Mouse (Mus musculus) lung, adult 2 months (tissue): ENCODE data around the gene Usp46. TPM values are rescaled to one million over a fixed set of nuclear protein-coding genes. Genes with fewer than 3 reads are reported as not detected.
A peak's percentile ranks its signal among the peaks of the same experiment; 100 is the strongest.

ENCODE experiments used
- DNase-seq: peaks from one replicate; pipeline ENCODE4 v3.0.0; 2022
- H3K4me1 ChIP-seq: fragments of 200-500 bp; 2 replicates; pipeline ENCODE4 v1.6.1; 2011; ENCODE audit warnings: low read length; ENCODE audit not compliant: control insufficient read depth, insufficient read depth
- H3K4me3 ChIP-seq: fragments of 200-500 bp; replicated peaks from 2 replicates; pipeline ENCODE3; 2011; ENCODE audit warnings: low read depth, mild to moderate bottlenecking, control low read depth, low read length; ENCODE audit errors: extremely low read depth
- CTCF ChIP-seq: fragments of 200-500 bp; IDR thresholded peaks from 2 replicates; pipeline ENCODE4 v1.5.1; 2011; ENCODE audit warnings: mild to moderate bottlenecking, low read length, control low read depth; ENCODE audit not compliant: insufficient read depth
- POLR2A ChIP-seq: fragments of 200-500 bp; IDR thresholded peaks from 2 replicates; pipeline ENCODE4 v1.6.1; 2011; ENCODE audit warnings: low read depth, mild to moderate bottlenecking, control low read depth, low read length, borderline replicate concordance; ENCODE audit errors: extremely low read depth
- WGBS: fragments of 180-500 bp; shearing (Covaris S2); methylation state at CpG from one replicate; pipeline ENCODE4 v1.1.7; 2018; 5-methylcytosine and 5-hydroxymethylcytosine counted together
- polyA plus RNA-seq: library from polyadenylated mRNA; depleted of rRNA; stranded (reverse); fragments of >200 nt; gene quantifications from 2 replicates; pipeline ENCODE4 v1.2.3, GENCODE M21; 2012; rRNA removed

Usp46 gene
- polyA plus RNA-seq, result 7.4 and 14.9 TPM in 2 replicates

DNA sequence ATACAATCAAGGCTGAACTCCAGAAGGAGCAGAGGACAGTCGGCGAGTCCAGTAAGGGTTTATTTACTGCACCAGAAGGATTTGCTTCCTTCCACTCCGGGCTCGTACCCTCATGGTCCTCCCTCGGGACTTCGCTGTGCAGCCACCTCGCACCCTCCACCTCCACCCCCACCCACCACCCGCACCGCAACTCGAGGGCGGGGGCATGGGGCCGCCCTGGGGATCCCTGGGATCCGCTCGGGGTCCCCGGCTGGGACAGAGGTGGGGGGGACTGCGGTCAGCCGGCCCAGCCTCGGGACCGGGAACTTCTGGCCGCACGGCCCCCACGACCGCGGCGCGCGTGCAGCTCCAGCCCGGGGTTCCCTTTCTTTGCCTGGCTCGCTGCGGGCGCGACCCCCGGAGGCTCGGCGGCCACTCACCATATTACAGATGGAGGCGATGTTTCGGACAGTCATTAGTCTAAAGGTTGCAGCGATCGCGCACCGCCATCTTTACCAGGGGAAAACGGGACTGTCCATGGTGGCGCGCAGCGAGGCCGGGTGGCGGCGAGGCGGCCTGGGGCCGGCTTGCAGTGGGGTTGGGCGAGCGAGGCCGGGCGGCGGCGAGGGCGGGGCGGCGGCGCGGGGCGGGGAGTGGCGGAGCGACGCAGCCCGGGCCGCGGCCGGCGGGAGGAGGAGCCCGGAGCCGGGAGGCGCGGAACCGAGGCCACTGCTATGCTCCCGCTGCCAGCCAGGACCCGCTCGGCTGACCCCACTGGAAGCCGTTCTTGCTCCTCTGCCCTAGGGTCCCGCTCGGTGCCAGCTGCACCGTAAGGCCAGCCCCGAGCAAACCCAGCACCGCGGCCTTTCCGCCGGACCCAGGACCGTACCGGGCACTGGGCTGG lies at the start of gene Usp46:
TSS of gene Usp46 (minus strand) at position 601 of the 883 bp plus-strand sequence.
- Histone ChIP-seq H3K4me3 (peak within 1 kb of the TSS; percentile 70), H3K4me1 (peaks cover 18% of the 10 kb centered on the region)
- WGBS, result under 1% methylated on average over 88 of the region's 89 CpGs
- DNase-seq, result peak; percentile 88
- TF ChIP-seq CTCF (no peak), POLR2A (peak; percentile 87)

DNA sequence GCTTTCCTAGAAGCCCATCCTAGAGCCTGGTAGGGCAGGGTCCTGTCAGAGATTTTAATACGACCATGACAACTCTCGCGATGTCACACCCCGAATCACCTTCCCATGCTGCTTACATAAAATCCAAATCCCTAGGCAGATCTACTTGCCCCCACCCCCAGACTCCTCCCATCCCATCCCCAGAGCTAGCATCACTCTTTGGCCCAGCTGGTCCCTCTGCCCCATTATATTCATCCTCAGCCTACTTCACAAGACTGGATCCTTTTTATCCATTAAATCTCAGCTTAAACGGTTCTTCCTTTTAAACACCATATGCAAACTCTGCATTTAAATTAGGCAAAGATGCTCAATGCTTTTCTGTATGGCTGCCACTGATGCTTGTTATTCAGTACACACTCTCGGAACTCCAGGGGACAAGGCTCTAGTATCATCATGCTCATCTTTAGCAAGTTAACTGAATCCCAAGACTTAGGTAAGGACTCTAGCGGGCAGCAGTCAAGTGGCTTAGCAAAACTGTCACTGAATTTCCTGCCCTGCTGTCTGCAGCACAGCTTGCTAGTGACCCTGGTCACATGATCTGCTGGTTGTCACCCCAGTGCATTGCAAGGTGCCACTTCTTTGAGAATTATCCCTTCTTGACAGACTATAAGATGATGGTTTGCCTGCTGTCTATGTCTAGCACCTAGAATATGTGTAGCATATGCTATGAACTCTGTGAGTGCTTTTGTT lies 45.9 kb upstream of the Usp46 start:
- WGBS, result 88% methylated on average over 7 of the region's 7 CpGs
- TF ChIP-seq CTCF, result no peak
- TF ChIP-seq POLR2A, result no peak

DNA sequence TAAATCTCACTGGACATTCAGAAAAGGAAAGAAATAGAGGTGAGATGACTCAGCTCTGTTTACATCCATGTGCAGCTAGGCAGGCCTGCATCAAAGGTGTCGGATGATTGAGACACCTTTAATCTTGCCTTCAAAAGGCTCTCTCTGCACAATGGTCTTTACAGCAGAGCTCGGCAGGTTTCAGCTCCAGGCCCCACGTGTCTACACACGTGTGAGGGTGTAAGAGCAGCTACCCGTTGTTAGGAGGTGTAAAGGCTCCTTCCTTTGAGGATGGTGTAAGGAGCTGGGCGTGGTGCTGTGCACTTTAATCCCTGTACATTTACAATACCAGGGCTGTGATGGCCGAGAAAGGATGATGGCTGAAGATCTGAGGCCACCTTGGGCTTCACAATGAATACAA lies 37.2 kb upstream of the Usp46 start:
- H3K4me1 ChIP-seq, result no peaks in the 10 kb centered on the region
- TF ChIP-seq POLR2A, result no peak
- TF ChIP-seq CTCF, result no peak
- 58% methylated on average over 7 of the region's 7 CpGs for WGBS
- DNase-seq, result no peak
- no peak overlapping the region for H3K4me3 ChIP-seq

More for the DNA sequence above, 45.9 kb upstream of the Usp46 start:
- no peak for DNase-seq
- H3K4me1 ChIP-seq, result no peaks in the 10 kb centered on the region
- H3K4me3 ChIP-seq, result no peak overlapping the region

DNA sequence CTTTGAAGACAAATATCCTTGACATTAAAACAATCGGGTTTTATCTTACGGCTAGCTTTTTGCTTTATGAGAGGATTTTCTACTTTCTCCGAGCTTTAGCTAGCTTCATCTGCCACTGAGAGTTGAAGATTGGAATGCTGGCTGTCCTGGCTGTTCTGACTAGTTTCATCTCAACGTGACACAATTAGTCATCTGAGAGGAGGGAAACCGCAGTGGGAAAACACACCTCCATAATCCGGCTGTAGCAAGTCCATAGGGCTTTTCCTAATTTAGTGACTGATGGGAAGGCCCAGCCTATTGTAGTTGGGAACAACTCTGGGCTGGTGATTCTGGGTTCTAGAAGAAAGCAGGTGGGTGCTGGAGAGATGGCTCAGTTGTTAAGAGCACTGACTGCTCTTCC lies 33.5 kb upstream of the Usp46 start:
- DNase-seq, result no peak
- whole genome bisulfite sequencing, result 74% methylated on average over 6 of the region's 6 CpGs
- no peaks in the 10 kb centered on the region; the same call in 1 of the 2 replicates for H3K4me1 ChIP-seq
- TF ChIP-seq CTCF, result no peak
- no peak for TF ChIP-seq POLR2A
- H3K4me3 ChIP-seq, result no peak overlapping the region

DNA sequence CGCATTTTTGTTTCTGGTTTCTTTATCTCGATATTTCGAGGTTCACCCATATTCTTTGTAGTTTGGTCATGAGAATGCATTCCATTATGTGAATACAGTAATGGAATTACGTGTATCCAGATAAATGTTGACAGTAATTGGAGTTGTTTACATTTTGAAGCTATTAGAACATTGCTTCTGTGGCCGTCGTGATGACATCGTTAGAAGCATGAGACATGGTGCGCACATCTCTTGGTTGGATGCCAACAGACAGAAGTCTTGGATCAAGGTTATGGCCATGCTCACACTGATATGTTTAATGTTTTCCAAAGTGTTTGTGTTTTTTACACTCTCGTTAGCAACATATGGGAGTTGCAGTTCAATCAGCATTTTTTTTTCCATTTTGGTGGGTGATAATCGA lies 30.8 kb upstream of the Usp46 start:
- TF ChIP-seq CTCF, result no peak
- TF ChIP-seq POLR2A, result no peak
- WGBS, result 54% methylated on average over 10 of the region's 10 CpGs
- Histone ChIP-seq H3K4me3 (no peak overlapping the region), H3K4me1 (no peaks in the 10 kb centered on the region; the same call in 1 of the 2 replicates)
- DNase-seq, result no peak

DNA sequence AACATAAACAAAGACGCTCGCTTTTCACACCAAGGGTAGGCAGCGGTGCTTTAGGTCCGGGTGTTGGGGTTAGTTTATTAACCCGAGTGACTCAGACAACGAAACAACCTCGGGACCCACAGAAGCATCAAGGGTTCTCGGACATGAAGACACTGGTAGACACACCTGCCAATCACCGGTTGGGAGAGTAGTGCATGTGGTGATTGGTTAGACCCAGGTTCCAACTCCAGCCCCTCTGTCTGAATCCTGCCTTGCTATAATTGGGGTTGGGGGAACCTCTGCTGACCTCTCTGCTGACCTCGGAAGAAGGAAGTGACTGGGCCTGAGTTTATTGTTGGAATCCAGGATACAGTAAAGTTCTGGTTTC lies 29.6 kb upstream of the Usp46 start:
- Histone ChIP-seq H3K4me1 (no peaks in the 10 kb centered on the region; the same call in none of the 2 replicates), H3K4me3 (no peak overlapping the region)
- DNase-seq, result peak; percentile 32
- TF ChIP-seq CTCF, result no peak
- TF ChIP-seq POLR2A, result no peak
- WGBS, result 55% methylated on average over 10 of the region's 10 CpGs

DNA sequence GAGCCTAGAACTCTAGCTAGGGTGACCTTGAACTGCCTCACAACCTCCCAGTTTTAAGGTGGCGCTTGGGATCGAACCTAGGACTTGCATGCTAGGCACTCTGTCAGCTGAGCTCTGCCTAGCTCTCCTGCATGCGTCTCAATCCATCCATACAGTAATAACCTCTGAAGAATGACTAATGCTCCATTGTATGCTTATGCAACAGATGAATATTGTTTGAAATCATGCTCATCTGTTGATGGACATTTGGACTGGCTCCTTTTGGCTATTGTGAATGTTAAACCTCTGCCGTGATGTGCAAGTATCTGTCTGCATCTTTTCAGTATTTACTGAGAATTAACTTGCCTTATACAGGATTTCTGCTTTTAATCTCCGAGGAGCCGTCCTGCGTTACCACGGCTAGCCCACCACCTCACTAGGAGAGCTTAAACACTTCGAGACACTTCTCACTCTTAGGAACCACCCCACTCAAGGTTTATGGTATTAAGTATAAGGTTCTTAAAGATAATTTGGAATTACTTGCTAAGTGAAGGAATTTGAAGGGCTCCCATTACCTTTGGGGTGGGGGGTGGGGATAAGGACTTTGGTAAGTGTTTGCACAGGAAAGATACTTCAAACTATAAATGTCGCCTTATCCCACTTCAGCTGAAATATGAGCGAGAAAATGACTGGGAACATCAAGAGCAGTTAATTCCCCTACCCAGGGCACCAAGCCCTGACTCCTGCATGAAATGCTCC lies 29.1 kb upstream of the Usp46 start:
- TF ChIP-seq CTCF (no peak), POLR2A (no peak)
- 69% methylated on average over 11 of the region's 11 CpGs for WGBS
- no peak for DNase-seq
- Histone ChIP-seq H3K4me1 (no peaks in the 10 kb centered on the region; the same call in none of the 2 replicates), H3K4me3 (no peak overlapping the region)

DNA sequence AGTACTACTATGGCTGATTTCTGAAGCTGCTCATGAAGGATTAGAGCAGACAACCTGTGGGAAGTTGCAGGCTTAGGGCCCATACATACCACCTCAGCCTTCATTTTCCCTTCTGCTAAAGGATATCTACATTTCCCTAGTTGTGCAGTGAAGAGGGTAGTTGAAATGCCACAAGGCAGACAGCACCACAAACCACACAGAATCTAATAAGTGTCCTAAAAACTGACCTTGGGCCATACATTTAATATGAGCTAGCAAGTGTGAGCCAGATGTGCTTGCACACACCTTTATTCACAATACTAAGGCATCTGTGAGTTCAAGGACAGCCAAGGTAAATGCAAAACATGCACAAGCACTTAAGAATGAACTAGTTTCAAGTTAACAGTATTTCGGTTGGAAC lies 27.8 kb upstream of the Usp46 start:
- no peak for TF ChIP-seq CTCF
- no peak for TF ChIP-seq POLR2A
- 80% methylated on average over 1 of the region's 1 CpGs for WGBS

DNA sequence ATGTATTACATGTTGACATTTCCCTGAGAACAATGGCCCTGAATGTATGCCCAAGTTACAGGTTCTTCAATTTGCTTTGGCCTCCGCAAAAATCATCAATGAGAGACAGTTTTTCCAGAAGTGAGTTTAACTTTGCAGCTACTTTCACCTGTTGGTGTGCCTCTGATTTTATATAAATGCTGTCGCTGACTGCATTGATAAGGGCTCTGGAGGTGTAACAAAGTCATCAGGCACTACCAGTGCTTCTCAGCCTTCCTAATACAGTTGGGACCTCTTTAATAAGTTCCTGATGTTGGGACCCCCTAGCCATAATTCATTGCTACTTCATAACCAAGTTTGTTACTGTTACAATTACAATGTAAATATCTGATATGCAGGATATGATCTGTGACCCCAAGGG lies 27.4 kb upstream of the Usp46 start:
- TF ChIP-seq CTCF (no peak), POLR2A (no peak)
- no peak for DNase-seq
- WGBS, result 88% methylated on average over 2 of the region's 2 CpGs
- no peak overlapping the region for H3K4me3 ChIP-seq
- no peaks in the 10 kb centered on the region; the same call in none of the 2 replicates for H3K4me1 ChIP-seq

More for the DNA sequence above, 27.8 kb upstream of the Usp46 start:
- Histone ChIP-seq H3K4me3 (no peak overlapping the region), H3K4me1 (no peaks in the 10 kb centered on the region; the same call in none of the 2 replicates)
- DNase-seq, result no peak
